Mouse (Mus musculus): ENCODE results near the gene Wdcp.

DNA sequence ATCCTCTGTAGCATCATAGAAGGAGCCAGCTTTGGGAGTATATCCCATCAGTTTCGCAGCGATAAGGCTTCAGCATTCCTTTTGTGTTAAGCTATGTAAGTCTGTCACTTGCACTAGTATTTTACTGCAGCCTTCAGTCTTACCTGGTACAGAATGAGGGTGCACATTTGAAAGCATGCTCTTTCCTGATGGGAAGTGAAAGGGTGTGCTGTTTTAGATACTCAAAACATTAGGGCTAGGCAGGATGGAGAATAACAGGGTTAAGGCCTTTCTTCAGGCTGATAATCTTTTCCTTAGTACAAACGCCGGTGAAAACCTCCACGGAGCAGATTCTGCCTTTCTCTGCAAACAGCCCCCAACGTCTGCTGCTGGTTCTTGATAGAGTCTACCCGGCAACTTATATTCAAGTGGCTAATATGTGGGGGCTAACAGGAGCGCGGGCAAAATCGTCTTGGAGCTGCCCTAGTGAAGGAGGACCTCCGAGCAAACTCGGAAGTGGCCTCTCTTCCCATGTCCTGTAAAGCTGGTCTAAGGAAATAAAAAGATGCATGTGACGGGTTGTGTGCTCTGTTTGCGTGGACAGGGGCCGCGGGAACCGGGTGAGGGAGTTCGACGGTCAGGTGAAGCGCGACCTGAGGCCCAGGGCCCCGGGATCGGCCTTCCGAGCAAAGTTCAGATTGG, 26.3 kb upstream of the Wdcp start:
- no peak for TF ChIP-seq CTCF (IDR thresholded peaks at IDR 0.05)
- no peak for TF ChIP-seq EP300 (IDR thresholded peaks at IDR 0.05)

All from lung, postnatal 0 days (tissue).